Mouse (Mus musculus): ENCODE measurements around the gene Mmp12. TPM values are rescaled to one million over a fixed set of nuclear protein-coding genes. Genes with fewer than 3 reads are reported as not detected.

The Mmp12 gene
- polyA plus RNA-seq, 1 experiment from 2014 or later: not detected

Other genes with a start within 250 kb of the Mmp12 start
- 19.6 and 22.7 TPM in 2 replicates for gene Dync2h1, start 159.9 kb upstream of the Mmp12 start, polyA plus RNA-seq (2014; fragmentation: Nextera tagmentation; extraction: Ambion mirVana)
- 134 and 144 TPM in 2 replicates for gene Dcun1d5, start 159.9 kb upstream of the Mmp12 start, polyA plus RNA-seq (2014; fragmentation: Nextera tagmentation; extraction: Ambion mirVana)
- not detected in 2 replicates for gene Mmp13, start 71.9 kb upstream of the Mmp12 start, polyA plus RNA-seq (2014; fragmentation: Nextera tagmentation; extraction: Ambion mirVana)
- gene Mmp1b, start 43.7 kb downstream of the Mmp12 start, polyA plus RNA-seq (2014; fragmentation: Nextera tagmentation; extraction: Ambion mirVana): not detected in 2 replicates
- gene Mmp3, start 101.4 kb downstream of the Mmp12 start, polyA plus RNA-seq (2014; fragmentation: Nextera tagmentation; extraction: Ambion mirVana): not detected in 2 replicates
- not detected in 2 replicates for gene Mmp10, start 158.0 kb downstream of the Mmp12 start, polyA plus RNA-seq (2014; fragmentation: Nextera tagmentation; extraction: Ambion mirVana)
- gene Mmp8, start 214.1 kb downstream of the Mmp12 start, polyA plus RNA-seq (2014; fragmentation: Nextera tagmentation; extraction: Ambion mirVana): 0.49 and 0.80 TPM in 2 replicates
- gene Mmp27, start 227.0 kb downstream of the Mmp12 start, polyA plus RNA-seq (2014; fragmentation: Nextera tagmentation; extraction: Ambion mirVana): not detected in 2 replicates